Mouse (Mus musculus): ENCODE results near the gene Sf3b1. TPM values are rescaled to one million over a fixed set of nuclear protein-coding genes. Genes with fewer than 3 reads are reported as not detected.

Gene Sf3b1
- total and polyA plus RNA-seq, 3 experiments = 111 to 167 (median 118) TPM

GRCm38 (mm10) chr1:55055322-55056115, 28.2 kb upstream of the Sf3b1 start:
- peak; percentile 87 for DNase-seq (ENCODE audit: low read depth, low spot score)
- Histone ChIP-seq H3K4me1 (ENCODE audit: control insufficient read depth in 1 of 2, insufficient read depth in 2 of 2, low read length in 2 of 2) (peaks cover 11 to 16% of the 10 kb centered on the region in 2 experiments), H3K79me2 (ENCODE audit: control insufficient read depth, insufficient read depth, low read length, poor library complexity) (peaks cover 15% of the 10 kb centered on the region), H3K27ac (ENCODE audit: control insufficient read depth, low read depth, low read length) (peak overlapping the region; percentile 37), H3K27me3 (ENCODE audit: control insufficient read depth in 1 of 2, insufficient read depth in 2 of 2, low read length in 2 of 2) (no peaks in the 10 kb centered on the region), H3K36me3 (ENCODE audit: control insufficient read depth in 1 of 2, insufficient read depth in 2 of 2, low read length in 2 of 2) (peaks cover 0 to 33% of the 10 kb centered on the region in 2 experiments; a peak in 2 of 4 replicates), H3K4me3 (ENCODE audit: control insufficient read depth in 1 of 2, insufficient read depth in 1 of 2, low read depth in 2 of 2, low read length in 2 of 2) (no peak overlapping the region), H3K9me3 (replicated peaks; ENCODE audit: insufficient read depth, low read length) (no peaks in the 10 kb centered on the region), H3K9ac (ENCODE audit: control insufficient read depth, low read depth, low read length, poor library complexity, severe bottlenecking) (no peak overlapping the region)
- TF ChIP-seq ZMIZ1 (IDR thresholded peaks at IDR 0.05; ENCODE audit: low read depth, low read length) = no peak
- no peak for TF ChIP-seq UBTF (IDR thresholded peaks at IDR 0.05; ENCODE audit: borderline replicate concordance, insufficient read depth, low read depth, low read length)
- TF ChIP-seq TBP (IDR thresholded peaks at IDR 0.05; ENCODE audit: low read depth, low read length) = peak; percentile 75
- TF ChIP-seq POLR2AphosphoS2 (IDR thresholded peaks at IDR 0.05; ENCODE audit: low read length) = no peak
- 0 out of 2 replicates have a peak, but pooled peaks have one; percentile 7 for TF ChIP-seq SIN3A (IDR thresholded peaks at IDR 0.05; ENCODE audit: low read length)
- TF ChIP-seq ZNF384 (IDR thresholded peaks at IDR 0.05; ENCODE audit: low read depth, low read length) = no peak
- TF ChIP-seq RAD21 (IDR thresholded peaks at IDR 0.05; ENCODE audit: low read depth, low read length) = no peak
- TF ChIP-seq POLR2A (IDR thresholded peaks at IDR 0.05; ENCODE audit: control insufficient read depth in 1 of 2, insufficient read depth in 1 of 2, low read depth in 1 of 2, low read length in 2 of 2, poor library complexity in 1 of 2) = 0 out of 4 replicates have a peak, but pooled peaks of 1 of the 2 experiments have one; percentile 19

GRCm38 (mm10) chr1:55053596-55053995, 26.3 kb upstream of the Sf3b1 start:
- H3K27me3 ChIP-seq (ENCODE audit: control insufficient read depth in 1 of 2, insufficient read depth in 2 of 2, low read length in 2 of 2) = no peaks in the 10 kb centered on the region
- no peak overlapping the region for H3K27ac ChIP-seq (ENCODE audit: control insufficient read depth, low read depth, low read length)
- TF ChIP-seq MAZ (IDR thresholded peaks at IDR 0.05; ENCODE audit: low read depth, low read length) = no peak
- no peak for TF ChIP-seq ZNF384 (IDR thresholded peaks at IDR 0.05; ENCODE audit: low read depth, low read length)
- no peak for TF ChIP-seq MAX (IDR thresholded peaks at IDR 0.05; ENCODE audit: low read length)
- no peak for TF ChIP-seq SMC3 (IDR thresholded peaks at IDR 0.05; ENCODE audit: low read depth, low read length)
- TF ChIP-seq ZMIZ1 (IDR thresholded peaks at IDR 0.05; ENCODE audit: low read depth, low read length) = no peak
- no peak for TF ChIP-seq TCF12 (IDR thresholded peaks at IDR 0.05; ENCODE audit: low read depth, low read length)
- TF ChIP-seq POLR2A (IDR thresholded peaks at IDR 0.05; ENCODE audit: control insufficient read depth in 1 of 2, insufficient read depth in 1 of 2, low read depth in 1 of 2, low read length in 2 of 2, poor library complexity in 1 of 2) = no peak
- TF ChIP-seq ELF1 (IDR thresholded peaks at IDR 0.05; ENCODE audit: low read depth, low read length) = no peak
- no peak for TF ChIP-seq MAFK (IDR thresholded peaks at IDR 0.05; ENCODE audit: borderline replicate concordance, low read depth, low read length)
- no peak for TF ChIP-seq CHD2 (IDR thresholded peaks at IDR 0.05; ENCODE audit: low read length)
- TF ChIP-seq KAT2A (conservative IDR thresholded peaks at IDR 0.05; ENCODE audit: low read depth, low read length) = no peak
- TF ChIP-seq CTCF (IDR thresholded peaks at IDR 0.05 in 2 of 3, conservative IDR thresholded peaks at IDR 0.05 in 1 of 3; ENCODE audit: control insufficient read depth in 1 of 3, insufficient read depth in 1 of 3, low read depth in 2 of 3, low read length in 3 of 3, poor library complexity in 1 of 3, severe bottlenecking in 1 of 3) = no peak
- no peak for TF ChIP-seq SIN3A (IDR thresholded peaks at IDR 0.05; ENCODE audit: low read length)
- TF ChIP-seq MYB (IDR thresholded peaks at IDR 0.05; ENCODE audit: low read depth, low read length) = no peak
- no peak for TF ChIP-seq NELFE (IDR thresholded peaks at IDR 0.05; ENCODE audit: low read depth, low read length)
- no peak for TF ChIP-seq ZC3H11A (IDR thresholded peaks at IDR 0.05; ENCODE audit: low read depth, low read length)
- no peak for TF ChIP-seq GATA1 (IDR thresholded peaks at IDR 0.05; ENCODE audit: low read depth, low read length)
- no peak for TF ChIP-seq CHD1 (IDR thresholded peaks at IDR 0.05; ENCODE audit: low read depth, low read length)
- no peak for TF ChIP-seq RCOR1 (IDR thresholded peaks at IDR 0.05; ENCODE audit: low read depth, low read length)
- H3K9me3 ChIP-seq (replicated peaks; ENCODE audit: insufficient read depth, low read length) = no peaks in the 10 kb centered on the region
- peak; percentile 32 for DNase-seq (ENCODE audit: low read depth, low spot score)
- H3K9ac ChIP-seq (ENCODE audit: control insufficient read depth, low read depth, low read length, poor library complexity, severe bottlenecking) = peak overlapping the region; percentile 93
- peaks cover 0 to 29% of the 10 kb centered on the region in 2 experiments; a peak in 2 of 4 replicates for H3K36me3 ChIP-seq (ENCODE audit: control insufficient read depth in 1 of 2, insufficient read depth in 2 of 2, low read length in 2 of 2)
- peaks cover 11 to 16% of the 10 kb centered on the region in 2 experiments for H3K4me1 ChIP-seq (ENCODE audit: control insufficient read depth in 1 of 2, insufficient read depth in 2 of 2, low read length in 2 of 2)
- H3K79me2 ChIP-seq (ENCODE audit: control insufficient read depth, insufficient read depth, low read length, poor library complexity) = peaks cover 15% of the 10 kb centered on the region
- H3K4me3 ChIP-seq (ENCODE audit: control insufficient read depth in 1 of 2, insufficient read depth in 1 of 2, low read depth in 2 of 2, low read length in 2 of 2) = peak overlapping the region; percentile 84 to 87

All from MEL (cell line).